Mouse (Mus musculus) bone marrow, adult 2 months (tissue): Measurements from ENCODE around the gene C530008M17Rik.

Source experiments
- CTCF ChIP-seq: fragments of 200-500 bp; IDR thresholded peaks from 2 replicates; pipeline ENCODE4 v1.5.1; 2011; ENCODE audit warnings: low read length, control low read depth; ENCODE audit not compliant: control insufficient read depth, insufficient read depth
- POLR2A ChIP-seq: fragments of 200-500 bp; IDR thresholded peaks from 2 replicates; pipeline ENCODE4 v1.6.1; 2011; ENCODE audit warnings: low read depth, mild to moderate bottlenecking, control low read depth, low read length, borderline replicate concordance; ENCODE audit not compliant: control insufficient read depth

- TF ChIP-seq CTCF (no peak), POLR2A (no peak; the same call in 1 of the 2 replicates)
These were observed 1.2 kb downstream of the C530008M17Rik start for GRCm38 (mm10) chr5:76657245-76658083.
